Mouse (Mus musculus) embryonic fibroblast, embryonic 13.5 days (primary cell): Measurements from ENCODE around the gene Tmem37. TPM values are rescaled to one million over a fixed set of nuclear protein-coding genes. Genes with fewer than 3 reads are reported as not detected.

ENCODE experiments used
- H3K27ac ChIP-seq: 2 replicates; pipeline ENCODE4 v1.5.1; 2012; ENCODE audit warnings: low read length, control low read depth, inconsistent platforms; ENCODE audit not compliant: insufficient read depth
- H3K4me1 ChIP-seq: 2 replicates; pipeline ENCODE4 v1.6.1; 2011; ENCODE audit warnings: low read length; ENCODE audit not compliant: control insufficient read depth, insufficient read depth
- H3K4me3 ChIP-seq: 2 replicates; pipeline ENCODE4 v1.5.1; 2011; ENCODE audit warnings: mild to moderate bottlenecking, control low read depth, low read length; ENCODE audit not compliant: insufficient read depth
- CTCF ChIP-seq: IDR thresholded peaks from 2 replicates; pipeline ENCODE4 v1.5.1; 2011; ENCODE audit warnings: mild to moderate bottlenecking, control low read depth, low read length, moderate library complexity, borderline replicate concordance; ENCODE audit not compliant: insufficient read depth
- POLR2A ChIP-seq: IDR thresholded peaks from 2 replicates; pipeline ENCODE4 v1.6.1; 2011; ENCODE audit warnings: low read depth, mild to moderate bottlenecking, control low read depth, low read length, moderate library complexity
- polyA plus RNA-seq: library from polyadenylated mRNA; stranded (reverse); fragments of >200 nt; gene quantifications from 2 replicates; pipeline ENCODE4 v1.2.4, GENCODE M21; 2011; ENCODE audit warnings: low read depth; ENCODE audit not compliant: missing spikeins, insufficient read length

The Tmem37 gene
- polyA plus RNA-seq, 1 experiment = 18.7 TPM

DNA sequence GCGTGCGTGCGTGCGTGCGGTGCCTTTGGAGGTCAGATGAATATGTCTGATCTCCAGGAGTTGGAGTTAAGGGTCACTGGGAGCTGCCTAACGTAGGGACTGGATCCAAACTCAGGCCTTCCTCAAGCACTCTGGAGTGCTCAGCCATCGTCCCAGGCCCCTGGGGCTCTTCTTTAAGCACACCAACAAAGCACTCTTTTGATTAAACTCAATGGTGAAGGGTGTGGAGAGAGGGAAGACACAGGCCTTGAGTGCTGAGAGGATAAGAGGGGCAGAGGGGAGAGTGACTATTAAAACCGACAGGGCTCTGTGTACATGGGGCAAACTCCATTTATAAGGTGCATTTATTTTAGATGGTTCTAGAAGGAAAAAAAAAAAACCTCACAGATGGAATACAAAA, 31.5 kb downstream of the Tmem37 start:
- no peak for TF ChIP-seq CTCF
- no peak for TF ChIP-seq POLR2A
- Histone ChIP-seq H3K4me1 (no peaks in the 10 kb centered on the region), H3K4me3 (no peak overlapping the region), H3K27ac (no peak overlapping the region)

DNA sequence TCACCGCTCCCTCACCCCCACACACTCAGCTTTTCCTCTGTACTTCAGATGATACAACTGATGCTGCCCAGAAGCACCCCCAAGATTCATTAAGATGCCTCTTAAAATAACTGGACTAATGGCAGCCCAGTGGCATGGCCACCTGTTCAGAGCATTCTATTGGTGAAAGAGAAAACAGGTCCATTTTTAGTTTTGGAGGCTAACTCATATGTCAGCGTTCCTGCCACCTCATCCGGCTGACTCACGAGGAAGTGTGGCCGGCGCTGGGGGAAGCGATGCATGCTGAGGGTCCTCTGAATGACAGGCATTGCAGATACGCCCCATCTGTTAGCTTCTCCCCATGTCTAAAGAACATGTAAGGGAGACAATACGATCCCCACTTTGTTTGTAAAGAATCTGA, 35.3 kb downstream of the Tmem37 start:
- Histone ChIP-seq H3K27ac (no peak overlapping the region), H3K4me1 (peaks cover 10% of the 10 kb centered on the region; the same call in 1 of the 2 replicates), H3K4me3 (no peak overlapping the region)
- TF ChIP-seq POLR2A (no peak), CTCF (no peak)

DNA sequence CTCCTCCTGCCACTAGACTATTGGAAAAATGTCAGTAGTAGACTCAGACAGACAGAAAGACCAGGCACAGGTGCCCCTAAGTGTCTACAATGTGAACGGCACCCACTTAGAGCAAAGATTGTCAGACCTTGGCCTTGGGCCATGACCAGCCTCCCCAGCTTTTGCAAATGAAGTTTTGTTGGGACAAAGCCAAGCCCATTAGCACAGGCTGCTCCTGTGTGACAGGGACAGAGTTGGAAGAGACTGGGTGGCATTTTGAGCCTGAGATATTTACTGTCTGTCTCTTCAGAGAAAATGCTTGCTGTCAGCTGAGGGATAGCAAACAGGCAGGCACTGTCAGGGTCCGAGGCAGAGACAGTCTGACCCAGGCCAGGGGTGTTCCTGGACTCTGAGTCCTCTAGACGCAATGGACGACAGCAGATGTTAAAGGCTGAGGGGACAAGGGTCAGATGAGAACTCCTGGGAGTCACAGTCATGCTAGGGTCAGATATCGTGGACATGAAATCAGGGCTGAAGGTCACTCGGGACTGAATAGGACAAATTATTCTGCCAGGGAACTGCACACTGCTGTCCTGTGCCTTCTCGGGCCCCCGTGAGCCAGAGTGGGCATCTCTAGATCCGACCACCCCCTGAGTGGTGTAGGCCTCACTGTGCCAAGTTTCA, 36.7 kb downstream of the Tmem37 start:
- H3K27ac ChIP-seq = no peak overlapping the region
- TF ChIP-seq CTCF (no peak), POLR2A (no peak)
- H3K4me1 ChIP-seq = peaks cover 14% of the 10 kb centered on the region
- H3K4me3 ChIP-seq = no peak overlapping the region

DNA sequence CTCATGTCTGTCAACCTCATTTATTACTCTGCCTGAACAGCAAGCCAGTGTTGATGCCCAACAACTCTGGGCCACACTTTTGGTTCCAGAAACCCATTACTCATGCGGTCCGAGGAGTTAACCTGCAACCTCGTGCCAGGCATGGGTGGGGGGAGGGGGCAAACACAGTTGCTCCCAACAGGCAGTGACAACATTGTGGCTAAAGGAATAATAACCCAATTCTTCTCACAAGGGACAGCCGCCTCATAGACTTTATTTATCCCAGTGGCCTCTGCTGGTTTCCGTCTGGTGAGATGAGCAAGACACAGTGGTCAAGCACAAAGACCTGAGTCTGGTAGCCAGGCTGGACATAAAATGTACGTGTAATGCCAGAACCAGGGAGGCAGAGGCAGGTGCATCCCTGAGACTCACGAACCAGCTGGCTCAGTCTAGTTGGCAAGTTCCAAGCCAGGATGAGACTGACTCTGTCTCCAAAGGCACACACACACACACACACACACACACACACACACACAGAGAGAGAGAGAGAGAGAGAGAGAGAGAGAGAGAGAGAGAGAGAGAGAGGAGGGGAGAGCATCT, 38.3 kb downstream of the Tmem37 start:
- peaks cover 14% of the 10 kb centered on the region for H3K4me1 ChIP-seq
- no peak overlapping the region for H3K27ac ChIP-seq
- TF ChIP-seq CTCF = no peak
- TF ChIP-seq POLR2A = no peak
- H3K4me3 ChIP-seq = no peak overlapping the region

DNA sequence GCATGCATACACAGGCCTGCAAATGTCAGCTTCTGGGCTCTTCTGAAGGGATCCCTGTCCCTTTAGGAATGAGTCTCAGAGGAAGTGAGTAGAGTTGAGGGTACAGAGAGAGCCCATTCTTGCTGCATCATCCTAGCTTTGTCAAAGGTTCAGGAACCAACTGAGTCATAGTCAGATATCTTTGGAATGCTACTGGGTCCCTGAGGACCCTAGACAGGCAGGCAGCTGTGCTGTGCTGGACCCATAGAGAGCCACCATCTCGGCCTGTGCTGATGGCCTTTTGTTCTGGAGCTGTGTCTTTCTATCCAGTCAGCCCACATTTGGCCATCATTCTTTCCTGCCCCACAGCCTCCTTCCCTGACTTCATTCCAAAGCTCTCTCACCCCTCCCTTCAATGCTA, 39.1 kb downstream of the Tmem37 start:
- Histone ChIP-seq H3K4me1 (peaks cover 14% of the 10 kb centered on the region), H3K4me3 (no peak overlapping the region), H3K27ac (no peak overlapping the region; the same call in 1 of the 2 replicates)
- no peak for TF ChIP-seq POLR2A
- no peak for TF ChIP-seq CTCF

DNA sequence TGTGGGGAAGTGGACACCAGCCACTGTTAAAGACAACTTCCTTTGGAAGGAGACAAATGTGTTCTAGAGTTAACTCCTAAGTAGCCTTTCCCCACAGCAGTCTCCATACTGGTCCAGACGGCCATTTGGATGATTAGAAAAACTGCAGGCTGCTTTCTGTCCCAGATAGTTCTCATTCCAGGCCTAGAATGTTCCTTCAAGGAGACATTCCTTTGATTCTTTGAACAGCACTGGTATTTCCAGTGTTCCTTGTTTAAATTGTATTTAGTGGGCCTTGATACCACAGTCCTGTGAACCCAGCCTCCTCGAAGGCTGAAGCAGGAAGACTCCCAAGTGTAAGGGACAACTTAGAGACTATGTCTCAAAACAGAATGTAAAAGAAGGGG, 40.4 kb downstream of the Tmem37 start:
- no peak overlapping the region for H3K27ac ChIP-seq
- TF ChIP-seq CTCF (no peak), POLR2A (no peak)
- H3K4me1 ChIP-seq = peaks cover 14% of the 10 kb centered on the region
- H3K4me3 ChIP-seq = no peak overlapping the region

DNA sequence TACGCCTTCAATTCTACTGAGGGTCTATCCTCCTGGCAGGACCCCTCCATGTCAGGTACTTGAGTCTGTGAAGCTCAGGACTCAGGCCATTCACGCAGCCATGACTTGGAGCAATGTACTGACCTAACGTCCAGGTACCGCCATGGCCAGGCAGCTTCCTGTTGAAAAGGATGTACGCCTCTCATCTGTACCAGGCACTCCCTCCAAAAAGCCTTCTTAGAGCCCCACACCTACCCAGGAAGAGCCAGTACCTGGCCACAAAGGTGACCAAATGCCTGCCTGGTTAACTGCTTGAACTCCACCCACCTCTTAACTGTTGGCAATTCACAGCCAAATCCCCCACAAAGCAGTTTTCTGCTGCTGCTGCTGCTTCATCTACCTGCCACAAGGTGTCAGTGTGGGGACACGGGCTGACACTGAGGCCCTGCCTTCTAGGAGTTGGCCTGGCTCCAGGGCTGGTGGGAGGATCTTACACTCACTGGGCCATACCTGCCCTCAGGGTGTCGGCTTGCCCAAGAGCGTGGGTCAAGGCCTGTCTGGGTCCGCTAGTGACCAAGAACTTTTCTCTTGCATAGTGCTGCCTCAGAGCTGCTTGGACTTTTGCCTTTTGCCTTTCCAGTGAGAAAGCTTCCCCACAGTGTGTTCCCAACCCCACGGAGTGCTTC, 40.9 kb downstream of the Tmem37 start:
- TF ChIP-seq CTCF (peak; percentile 99), POLR2A (no peak)
- Histone ChIP-seq H3K4me1 (peaks cover 14% of the 10 kb centered on the region), H3K27ac (no peak overlapping the region), H3K4me3 (no peak overlapping the region)

DNA sequence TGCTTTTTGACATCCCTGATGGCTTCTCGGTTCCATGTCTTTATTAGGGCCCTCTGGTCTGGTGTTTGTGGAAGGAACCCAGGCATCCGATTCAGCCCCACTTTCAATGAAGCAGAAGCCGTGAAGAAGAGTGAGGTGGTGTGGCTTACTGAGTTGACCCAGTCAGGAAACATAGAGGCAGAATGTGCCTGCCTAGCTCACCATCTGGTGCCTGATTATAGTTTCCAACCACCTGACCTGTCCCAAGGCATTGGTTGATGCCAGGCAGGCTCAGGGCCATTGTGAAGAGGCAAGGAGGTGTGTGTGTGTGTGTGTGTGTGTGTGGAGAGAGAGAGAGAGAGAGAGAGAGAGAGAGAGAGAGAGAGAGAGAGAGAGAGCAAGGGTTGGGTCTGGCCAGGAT, 43.4 kb downstream of the Tmem37 start:
- Histone ChIP-seq H3K4me1 (peaks cover 13% of the 10 kb centered on the region), H3K27ac (no peak overlapping the region), H3K4me3 (no peak overlapping the region)
- TF ChIP-seq POLR2A (no peak), CTCF (no peak)

DNA sequence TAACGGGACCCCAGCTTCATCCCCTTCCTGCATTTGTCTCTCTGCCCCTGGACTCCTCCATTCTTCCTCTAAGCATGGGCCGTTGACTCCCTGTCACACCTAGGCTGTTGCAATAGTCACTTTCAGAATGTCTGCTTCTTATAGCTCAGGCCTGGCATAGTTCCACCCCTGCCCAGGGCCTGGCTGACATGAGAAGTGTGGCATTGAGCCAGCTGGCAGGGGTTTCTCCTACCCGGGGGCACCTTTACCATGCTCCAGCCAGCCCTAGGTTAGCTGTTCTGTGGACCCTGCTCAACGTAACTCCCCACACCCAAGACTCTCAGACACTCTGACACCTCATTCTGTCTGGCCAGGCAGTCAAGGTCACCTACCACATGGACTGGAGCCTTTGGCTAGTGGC, 46.2 kb downstream of the Tmem37 start:
- H3K4me1 ChIP-seq = no peaks in the 10 kb centered on the region
- no peak overlapping the region for H3K27ac ChIP-seq
- H3K4me3 ChIP-seq = no peak overlapping the region
- TF ChIP-seq POLR2A (no peak), CTCF (no peak)

DNA sequence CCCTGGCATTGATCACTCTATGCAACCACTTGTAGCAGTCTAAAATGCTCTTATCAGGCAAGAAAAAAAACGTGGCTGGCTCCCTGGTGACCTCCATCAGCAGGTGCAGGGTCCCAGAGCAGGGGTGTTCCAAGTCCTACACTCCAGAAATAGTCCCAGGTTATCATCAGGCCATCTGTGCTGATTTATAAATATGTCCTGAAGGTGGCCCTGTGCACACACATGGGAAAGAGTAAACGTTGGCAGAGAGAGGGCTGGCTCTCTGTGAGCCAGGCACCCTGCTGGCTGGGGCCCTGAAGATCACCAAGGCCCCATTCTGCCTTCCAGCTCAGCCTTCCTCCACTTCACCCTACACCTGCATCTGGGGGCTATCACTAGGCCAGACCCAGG, 48.8 kb downstream of the Tmem37 start:
- H3K27ac ChIP-seq = no peak overlapping the region
- TF ChIP-seq CTCF (no peak), POLR2A (no peak)

More for the DNA sequence above, 48.8 kb downstream of the Tmem37 start:
- H3K4me1 ChIP-seq = no peaks in the 10 kb centered on the region
- H3K4me3 ChIP-seq = no peak overlapping the region
